Mouse (Mus musculus) common myeloid progenitor, adult 5-6 weeks (primary cell): Measurements from ENCODE around the gene Nsmce1. TPM values are rescaled to one million over a fixed set of nuclear protein-coding genes. Genes with fewer than 3 reads are reported as not detected.
A peak's percentile ranks its signal among the peaks of the same experiment; 100 is the strongest.

Experiments used
- ATAC-seq: replicated peaks from 2 replicates; pipeline ENCODE4 v1.8.0; 2016; ENCODE audit warnings: low read depth, mild to moderate bottlenecking, moderate TSS enrichment, inconsistent platforms; ENCODE audit not compliant: poor library complexity, severe bottlenecking
- total RNA-seq: library from RNA; stranded (forward); fragments of 200-1000, 187-1606 nt; gene quantifications from 2 replicates; pipeline ENCODE4 v1.2.3, GENCODE M21; 2017

The Nsmce1 gene
- total RNA-seq, 1 experiment from 2014 or later: 99.7 TPM

DNA sequence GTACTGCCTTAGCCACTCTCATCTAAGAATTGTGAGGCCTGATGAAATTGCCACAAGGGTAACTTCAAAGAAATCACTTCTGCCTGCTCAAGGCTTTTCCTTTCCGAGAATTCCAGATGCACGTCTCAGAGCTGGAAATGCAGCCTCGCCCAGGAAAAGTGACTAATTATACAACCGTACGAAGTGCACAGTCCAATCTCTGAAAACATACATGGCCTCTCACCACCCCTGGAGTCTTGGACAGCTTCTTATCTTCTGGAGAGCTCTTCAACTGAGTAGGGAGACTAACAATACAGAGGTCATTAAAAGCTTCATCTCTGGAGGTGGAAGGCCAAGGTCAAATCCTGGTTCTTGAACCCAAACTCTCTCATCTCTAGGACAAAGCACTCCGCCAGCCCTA, 1.2 kb upstream of the Nsmce1 start:
- ATAC-seq: no peak

DNA sequence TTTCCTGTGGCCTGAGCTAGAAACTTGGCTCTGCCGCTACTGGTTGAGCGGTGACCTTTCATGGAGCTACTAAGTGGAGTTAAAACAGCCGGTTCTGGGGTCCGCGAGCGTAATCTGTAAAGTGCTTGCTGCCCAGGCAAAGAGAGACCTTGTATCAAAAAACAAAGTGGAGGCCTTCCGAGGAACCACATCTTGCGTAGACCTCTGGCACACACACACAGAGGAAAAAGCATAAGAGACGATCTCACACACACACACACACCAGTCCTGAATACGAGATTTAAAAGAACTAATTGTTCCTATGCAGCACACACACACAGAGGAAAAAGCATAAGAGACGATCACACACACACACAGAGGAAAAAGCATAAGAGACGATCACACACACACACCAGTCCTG, 364 bp upstream of the Nsmce1 start:
- ATAC-seq: 0 out of 2 replicates have a peak, but pooled peaks have one; percentile 1

DNA sequence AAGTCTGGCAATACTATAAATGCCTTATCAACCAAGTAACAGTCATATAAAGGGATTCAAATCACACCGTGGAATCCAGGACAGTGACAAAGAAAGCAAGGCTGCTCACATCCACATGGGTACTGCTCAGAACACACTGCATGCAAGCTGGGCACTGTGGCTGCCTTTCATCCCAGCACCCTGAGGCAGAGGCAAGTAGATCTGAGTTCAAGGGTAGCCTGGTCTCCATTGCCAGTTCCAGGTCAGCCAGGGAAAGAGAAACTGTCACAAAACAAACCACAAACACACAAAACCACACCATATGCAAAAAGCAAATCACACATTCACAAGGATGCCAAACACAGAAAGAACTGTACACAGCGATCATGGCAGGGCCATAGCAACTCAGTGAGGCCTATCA, 1.8 kb downstream of the Nsmce1 start:
- ATAC-seq: no peak

DNA sequence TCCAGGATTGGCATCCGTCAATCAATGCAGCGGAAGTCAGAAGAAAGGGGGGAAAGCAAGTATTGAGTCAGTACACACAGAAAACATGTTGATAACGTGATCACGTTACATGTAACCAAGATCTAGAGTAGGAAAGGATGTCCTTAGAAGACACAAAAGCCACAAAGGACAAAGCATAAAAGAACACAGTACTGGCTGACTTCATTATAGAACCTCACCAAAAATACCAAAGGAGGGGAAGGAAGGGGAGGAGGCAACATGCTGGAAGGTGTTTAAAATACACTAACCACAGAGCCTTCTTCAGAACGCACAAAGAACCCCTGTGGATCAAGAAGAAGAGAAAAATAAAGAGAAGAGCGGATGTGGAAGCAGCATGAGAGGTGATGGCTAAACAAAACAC, 2.7 kb downstream of the Nsmce1 start:
- ATAC-seq: no peak

DNA sequence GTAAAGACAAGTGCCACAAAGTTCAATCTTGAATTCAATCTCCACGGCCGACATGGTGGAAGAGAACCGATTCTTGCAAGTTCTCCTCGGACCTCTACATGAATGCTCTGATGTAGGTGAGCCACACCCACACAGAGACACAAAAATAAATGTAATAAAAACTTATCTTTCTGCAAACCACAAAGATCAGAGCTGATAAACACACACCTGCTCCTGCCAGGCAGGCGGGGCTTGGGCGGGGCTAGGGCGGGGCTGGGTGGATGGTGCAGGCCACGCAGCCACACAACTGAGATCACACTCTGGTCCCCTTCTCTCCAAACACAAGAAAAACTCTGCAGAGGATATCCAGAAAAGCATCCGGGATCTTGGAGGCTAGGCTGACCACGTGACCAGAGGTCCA, 4.3 kb downstream of the Nsmce1 start:
- no peak for ATAC-seq

DNA sequence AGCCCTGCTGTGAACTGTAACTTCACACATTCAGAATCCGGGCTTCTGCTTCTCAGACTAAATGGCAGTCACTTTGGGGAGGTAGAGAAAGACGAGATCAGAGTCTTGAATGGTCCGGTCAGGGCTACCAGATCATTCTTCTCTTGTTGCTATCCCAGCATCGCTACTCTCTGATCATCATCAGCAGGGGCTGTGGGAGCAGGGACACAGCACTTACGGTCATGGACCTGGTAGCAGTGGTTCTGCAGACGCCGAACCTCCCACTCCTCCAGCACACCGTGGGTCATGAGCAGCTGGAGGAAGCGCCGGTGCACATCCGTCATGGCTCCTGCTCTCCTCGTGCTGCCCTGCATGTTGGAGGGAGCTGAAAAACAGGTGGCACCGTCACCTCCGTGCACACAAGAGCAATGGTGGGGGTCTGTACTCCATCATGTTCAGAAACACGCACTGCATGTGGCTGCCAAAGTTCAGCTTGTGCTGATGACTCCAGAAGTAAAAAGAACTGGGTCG, 5.2 kb downstream of the Nsmce1 start:
- ATAC-seq: no peak

DNA sequence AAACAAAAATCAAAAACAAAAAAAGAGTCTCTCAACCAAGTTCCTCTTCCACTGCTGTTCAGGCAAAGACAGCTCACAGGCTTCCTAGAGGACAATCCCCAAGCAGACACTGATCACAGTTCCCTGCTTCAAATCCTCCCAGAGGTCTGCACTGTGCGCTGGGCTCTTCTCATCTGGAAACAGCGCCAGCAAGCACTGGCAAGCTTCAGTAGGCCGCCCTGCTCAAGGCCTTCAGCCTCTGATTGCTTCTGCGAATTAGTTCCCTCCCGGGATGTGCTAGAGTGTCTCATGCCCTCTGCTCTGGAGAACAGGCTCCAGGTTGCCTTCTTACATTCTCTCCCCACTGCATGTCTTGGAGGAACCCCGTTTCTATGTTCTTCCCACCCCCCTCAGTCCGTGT, 6.6 kb downstream of the Nsmce1 start:
- ATAC-seq: no peak

DNA sequence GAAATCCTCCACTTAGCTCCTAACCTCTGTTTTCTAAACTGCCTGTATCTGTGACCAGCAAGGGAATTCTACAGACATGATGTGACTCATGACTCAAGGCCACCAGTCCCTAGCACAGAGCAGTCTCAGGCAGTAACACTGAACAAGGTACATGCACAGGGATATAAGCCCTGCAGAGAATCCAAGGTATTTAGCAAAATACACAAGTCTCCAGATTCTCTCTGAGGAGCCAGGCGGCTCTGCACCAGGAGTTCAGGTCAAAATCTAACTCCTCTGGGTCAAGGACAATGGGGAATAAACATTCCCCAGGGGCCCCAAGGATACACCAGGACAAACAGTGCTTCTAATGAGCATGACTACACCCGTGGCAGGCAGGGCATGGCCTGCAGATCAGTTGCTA, 8.5 kb downstream of the Nsmce1 start:
- no peak for ATAC-seq

DNA sequence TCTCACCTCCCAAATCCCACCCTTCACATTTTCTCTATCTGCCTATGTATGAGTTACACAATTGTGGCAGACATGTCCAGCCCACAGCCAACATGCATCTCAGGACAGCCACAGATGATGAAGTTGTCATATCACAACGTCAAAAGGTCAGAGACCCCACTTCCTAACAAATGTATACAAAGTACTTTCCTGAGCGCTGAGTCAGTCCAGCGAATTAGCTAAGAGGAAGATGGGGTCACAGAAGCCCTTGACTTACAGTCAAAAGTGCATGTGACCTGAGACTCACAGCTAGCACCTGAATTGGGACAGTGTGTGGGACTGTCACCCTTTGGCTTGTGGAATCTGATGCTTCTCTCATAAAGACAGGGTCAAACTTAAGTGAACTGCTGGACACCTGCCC, 9.1 kb downstream of the Nsmce1 start:
- ATAC-seq: no peak

DNA sequence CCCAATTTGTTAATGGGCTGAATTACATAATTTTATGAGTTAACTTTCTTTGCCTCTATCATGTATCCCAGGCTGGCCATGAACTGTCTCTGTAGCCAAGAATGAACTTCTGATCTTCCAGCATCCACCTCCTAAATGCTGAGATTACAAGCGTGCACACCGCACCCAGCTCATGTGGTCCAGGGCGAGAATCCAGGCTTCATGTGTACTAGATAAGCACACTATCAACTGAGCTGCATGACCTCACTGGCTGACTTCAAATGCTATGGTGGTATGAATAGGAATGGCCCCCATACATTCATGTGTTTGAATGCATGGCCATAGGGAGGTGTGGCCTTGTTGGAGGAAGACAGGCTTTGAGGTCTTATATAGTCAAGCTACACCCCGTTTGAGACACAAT, 10.9 kb downstream of the Nsmce1 start:
- no peak for ATAC-seq

DNA sequence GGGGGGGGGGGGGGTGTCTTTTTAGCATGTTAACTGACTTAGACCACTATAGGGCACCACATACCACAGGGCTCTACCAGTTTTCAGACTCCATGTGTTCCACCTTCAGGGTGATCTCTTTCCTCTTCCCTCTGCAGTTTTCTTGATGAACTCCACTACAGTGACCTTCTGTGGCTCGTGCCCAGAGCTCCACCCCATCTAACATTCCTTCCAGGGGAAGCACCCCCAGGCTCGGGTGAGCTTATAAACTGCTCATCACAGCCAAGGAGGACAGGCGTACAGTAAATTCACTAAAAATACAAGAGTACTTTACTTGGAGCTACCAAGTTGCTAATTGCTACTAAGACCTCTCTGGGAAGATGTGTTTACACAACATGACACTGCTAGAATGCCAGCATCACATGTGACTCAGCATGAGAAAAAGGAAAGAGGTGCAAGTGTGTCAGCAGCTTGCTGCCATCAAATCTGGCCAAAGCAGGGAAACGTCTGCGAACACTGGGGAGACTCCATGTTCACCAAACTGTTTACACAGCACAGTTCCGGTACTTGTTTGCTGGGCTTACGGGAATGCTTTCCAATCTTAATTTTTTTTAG, 12.9 kb downstream of the Nsmce1 start:
- no peak for ATAC-seq

DNA sequence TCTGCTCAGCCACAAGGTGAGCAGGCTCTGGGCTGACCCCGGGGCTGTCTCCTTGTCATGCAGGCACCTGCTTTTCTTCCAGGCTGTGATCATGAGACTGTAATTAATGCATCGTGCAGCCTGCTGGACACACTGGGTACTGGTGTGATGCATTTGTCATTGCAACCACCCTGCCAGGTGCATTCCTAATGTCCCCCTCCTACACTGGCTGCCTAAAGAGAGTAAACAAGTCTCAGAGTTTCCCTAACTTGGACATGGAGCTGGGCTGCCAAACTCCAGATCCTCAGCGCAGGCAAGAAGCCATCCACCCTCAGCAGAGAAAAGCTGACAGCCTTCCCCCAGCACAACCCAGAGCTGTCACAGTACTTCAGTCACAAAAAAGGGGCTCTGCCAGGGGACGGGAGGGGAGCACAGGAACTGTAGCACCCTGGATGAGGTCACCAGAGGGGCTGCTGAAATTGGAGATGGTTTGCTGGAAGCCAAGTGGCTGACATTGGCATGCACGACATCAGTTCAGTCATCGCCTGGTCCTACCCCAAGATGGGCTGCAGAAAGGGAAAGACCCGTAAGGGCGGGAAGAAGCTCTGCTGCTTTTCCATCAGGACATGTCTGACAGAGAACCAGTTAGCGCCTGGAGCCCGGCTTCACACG, 15.7 kb downstream of the Nsmce1 start:
- ATAC-seq: no peak

DNA sequence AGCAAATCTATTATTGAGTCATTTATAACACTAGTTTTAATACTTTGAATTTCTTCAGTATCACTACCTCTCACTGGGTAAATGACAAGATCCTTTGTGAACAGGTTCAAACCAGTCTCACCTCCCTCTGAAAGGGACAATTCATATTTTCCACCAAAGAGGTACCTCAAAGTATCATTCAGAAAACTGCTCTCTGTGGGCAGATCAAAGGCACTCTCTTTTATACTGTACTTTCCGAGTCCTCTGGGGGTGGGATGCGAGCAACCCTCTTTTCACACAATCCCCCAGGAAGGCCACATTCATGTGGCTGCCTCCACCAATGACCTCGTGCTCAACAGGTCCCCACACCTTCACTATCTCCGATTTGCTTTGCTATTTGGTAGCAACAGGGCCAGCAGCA, 16.9 kb downstream of the Nsmce1 start:
- no peak for ATAC-seq

DNA sequence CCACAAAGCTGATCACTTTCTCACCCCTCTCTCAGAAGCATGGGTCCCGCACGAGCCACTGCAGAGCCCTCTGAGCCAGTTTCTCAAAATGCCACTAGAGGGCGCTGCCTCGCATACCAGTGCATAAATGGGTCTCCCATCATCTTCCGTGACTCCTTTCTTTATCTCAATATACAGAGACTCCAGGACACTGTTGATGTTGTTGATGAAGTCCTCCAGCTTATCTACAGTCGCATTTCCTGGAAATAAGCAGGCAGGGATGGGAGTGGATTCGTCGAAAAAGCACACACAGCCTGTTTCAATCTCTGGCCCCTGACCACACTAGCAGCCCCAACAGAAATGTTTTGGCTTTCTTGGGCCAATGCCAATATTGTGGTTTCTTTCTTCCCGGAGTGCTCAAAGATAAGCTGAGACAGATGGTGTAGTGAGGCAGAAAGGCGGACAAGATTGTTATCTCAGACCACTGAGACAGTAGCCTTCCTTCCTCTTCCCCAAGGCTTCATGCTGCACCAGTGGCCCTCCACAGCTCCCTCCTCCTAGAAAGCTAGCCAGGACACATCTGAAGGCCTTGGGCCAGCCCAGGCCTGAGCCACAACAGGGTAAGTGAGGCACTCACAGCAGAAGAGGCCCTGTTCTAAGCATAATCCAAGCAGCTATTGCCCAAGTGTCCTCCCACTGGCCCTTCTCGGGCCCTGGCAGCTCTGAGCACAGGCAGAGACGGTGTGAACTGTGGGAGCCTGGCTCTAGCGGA, 19.2 kb downstream of the Nsmce1 start:
- ATAC-seq: peak; percentile 81

DNA sequence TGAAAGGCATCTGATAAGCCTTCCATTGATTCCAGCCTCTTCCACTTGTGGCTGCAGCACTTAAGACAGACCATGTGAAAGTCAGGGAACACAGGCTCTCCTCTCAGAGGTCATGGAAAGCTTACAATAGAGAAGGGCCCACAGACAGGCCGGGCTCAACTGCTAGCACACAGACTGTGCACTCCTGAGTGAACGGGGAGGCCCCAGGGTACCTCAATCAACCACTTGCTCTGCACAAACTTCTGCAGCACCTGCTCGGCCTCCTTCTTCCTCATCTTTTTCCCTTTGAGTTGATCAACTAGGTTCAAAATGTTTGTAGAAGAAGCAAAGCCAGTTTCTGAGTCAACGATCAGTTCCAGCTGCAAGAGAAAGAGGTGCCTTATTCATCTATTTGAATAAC, 20.5 kb downstream of the Nsmce1 start:
- ATAC-seq: no peak

DNA sequence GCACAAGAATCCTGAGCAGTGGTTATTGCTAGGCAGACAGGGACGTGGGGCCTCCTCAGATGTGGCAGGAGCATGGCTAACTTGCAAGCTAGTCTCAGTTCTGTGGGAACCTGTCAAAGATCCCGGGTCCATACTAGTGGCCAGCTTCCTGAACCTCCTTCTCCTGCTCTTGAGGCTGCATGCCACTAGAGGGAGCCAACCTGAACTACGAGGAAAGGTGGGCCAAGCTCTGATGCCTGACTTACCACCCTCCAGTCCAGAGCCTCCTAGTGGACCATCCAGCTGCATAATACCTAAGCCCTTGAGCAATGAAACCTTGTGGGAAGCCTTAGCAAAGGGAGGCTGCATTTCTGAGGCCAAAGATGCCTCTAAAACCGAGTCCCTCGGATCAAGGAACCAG, 21.5 kb downstream of the Nsmce1 start:
- peak; percentile 45 for ATAC-seq

DNA sequence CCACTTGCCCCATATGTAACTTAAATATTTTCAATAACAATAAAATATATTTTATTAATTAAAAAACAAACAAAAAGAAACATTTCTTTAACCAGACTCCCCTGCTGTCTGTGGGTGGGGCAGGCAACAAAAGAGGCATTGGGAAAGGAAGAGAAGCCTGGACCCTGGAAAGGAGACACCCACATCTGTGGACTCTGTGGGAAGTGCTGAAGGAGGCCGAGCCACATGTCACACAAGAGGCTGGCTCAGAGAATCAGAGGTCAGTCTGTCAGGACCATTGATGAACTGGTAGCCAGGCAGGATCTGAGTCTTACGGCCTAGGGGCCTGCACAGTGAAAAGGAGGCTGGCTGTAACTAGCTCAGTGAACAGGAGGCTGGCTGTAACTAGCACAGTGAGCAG, 29.2 kb downstream of the Nsmce1 start:
- ATAC-seq: no peak

DNA sequence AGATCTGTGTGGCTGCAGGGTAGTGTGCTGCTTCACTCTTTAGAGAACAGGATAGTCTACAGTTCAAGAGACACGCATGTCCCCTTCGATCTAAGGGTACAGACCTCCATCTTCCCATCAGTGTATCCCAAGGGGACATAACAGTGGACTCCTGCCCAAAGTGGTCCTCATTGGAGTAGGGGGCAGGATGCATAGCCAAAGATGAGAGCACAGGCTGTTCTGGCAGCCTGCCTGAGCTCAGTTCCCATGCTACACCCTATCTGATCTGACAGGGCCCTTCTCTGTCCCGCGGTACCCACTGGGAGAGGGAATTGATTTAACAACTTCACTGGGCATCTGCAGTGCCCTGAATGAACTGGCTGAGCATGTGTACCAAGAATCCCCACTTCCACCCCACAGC, 37.7 kb downstream of the Nsmce1 start:
- ATAC-seq: no peak

DNA sequence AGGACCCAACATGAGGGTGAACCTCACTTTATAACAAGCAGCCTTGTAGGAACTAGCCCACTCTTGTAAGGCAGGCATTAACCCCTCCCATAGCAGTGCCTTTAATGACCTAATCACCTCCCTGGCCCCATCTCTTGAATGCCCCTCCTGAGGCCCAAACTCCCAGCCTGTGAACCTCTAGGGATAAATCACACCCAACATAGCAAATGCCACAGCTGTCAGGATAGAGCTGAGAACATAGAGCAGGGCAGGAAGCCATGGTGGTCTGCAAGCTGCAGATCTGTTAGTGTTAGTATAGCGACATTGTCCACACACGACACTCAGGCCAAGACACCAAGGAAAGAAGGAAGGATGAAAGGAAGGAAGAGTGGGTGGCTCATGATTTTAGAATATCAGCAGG, 40.3 kb downstream of the Nsmce1 start:
- ATAC-seq: no peak

DNA sequence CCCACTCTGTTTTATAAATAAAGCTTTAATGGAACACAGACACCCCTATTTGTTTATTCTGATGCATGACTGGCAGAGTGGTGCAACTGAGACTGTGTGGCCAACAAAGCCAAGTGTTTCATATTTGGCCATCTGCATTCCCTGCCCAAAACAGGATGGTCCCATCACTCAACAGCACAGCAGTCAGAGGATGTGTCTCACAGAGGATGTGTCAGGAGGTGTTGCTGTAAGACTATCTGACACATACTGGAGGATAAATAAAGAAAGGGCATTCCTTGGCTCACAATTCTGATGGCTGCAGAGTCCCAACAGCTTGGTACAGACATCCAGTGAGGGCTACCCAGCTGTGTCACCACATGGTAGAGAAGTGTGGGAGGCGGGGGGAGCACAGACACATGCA, 40.7 kb downstream of the Nsmce1 start:
- ATAC-seq: no peak
